Mouse (Mus musculus): ENCODE measurements around the gene Sh3rf1.

Sh3rf1 gene

GRCm38 (mm10) chr8:61427916-61428681 lies 204.4 kb downstream of the Sh3rf1 start:
- no peak for DNase-seq

GRCm38 (mm10) chr8:61428821-61429482 lies 205.3 kb downstream of the Sh3rf1 start:
- DNase-seq: no peak

GRCm38 (mm10) chr8:61435481-61435880 lies 211.8 kb downstream of the Sh3rf1 start:
- no peak for DNase-seq

GRCm38 (mm10) chr8:61436147-61436546 lies 212.5 kb downstream of the Sh3rf1 start:
- DNase-seq: no peak

GRCm38 (mm10) chr8:61436586-61437304 lies 213.1 kb downstream of the Sh3rf1 start:
- DNase-seq: no peak

- no peak for DNase-seq
These were observed 213.6 kb downstream of the Sh3rf1 start for GRCm38 (mm10) chr8:61437305-61437605.

GRCm38 (mm10) chr8:61442988-61443387 lies 219.3 kb downstream of the Sh3rf1 start:
- DNase-seq: no peak

GRCm38 (mm10) chr8:61444358-61444757 lies 220.7 kb downstream of the Sh3rf1 start:
- DNase-seq: no peak
